Mouse (Mus musculus) splenic B cell, adult 2 months (primary cell): ENCODE data around the gene Letmd1.
"Not testable (repeated sequence)": the region's sequence is repeated elsewhere in the genome, so short reads cannot be mapped to it uniquely, and the experiment has no call there.

Experiments used
- DNase-seq: peaks from one replicate; pipeline ENCODE4 v3.0.0-alpha.2; 2011; ENCODE audit warnings: low read depth, low spot score
- H3K27me3 ChIP-seq: 2 replicates; pipeline ENCODE4 v1.6.1; 2012; ENCODE audit warnings: mild to moderate bottlenecking, low read length, moderate library complexity, mixed read lengths; ENCODE audit not compliant: control insufficient read depth, poor library complexity, insufficient read depth, severe bottlenecking
- H3K36me3 ChIP-seq: 2 replicates; pipeline ENCODE4 v1.6.1; 2012; ENCODE audit warnings: mild to moderate bottlenecking, low read length, moderate library complexity, mixed read lengths; ENCODE audit not compliant: control insufficient read depth, poor library complexity, insufficient read depth, severe bottlenecking

The Letmd1 gene

DNA sequence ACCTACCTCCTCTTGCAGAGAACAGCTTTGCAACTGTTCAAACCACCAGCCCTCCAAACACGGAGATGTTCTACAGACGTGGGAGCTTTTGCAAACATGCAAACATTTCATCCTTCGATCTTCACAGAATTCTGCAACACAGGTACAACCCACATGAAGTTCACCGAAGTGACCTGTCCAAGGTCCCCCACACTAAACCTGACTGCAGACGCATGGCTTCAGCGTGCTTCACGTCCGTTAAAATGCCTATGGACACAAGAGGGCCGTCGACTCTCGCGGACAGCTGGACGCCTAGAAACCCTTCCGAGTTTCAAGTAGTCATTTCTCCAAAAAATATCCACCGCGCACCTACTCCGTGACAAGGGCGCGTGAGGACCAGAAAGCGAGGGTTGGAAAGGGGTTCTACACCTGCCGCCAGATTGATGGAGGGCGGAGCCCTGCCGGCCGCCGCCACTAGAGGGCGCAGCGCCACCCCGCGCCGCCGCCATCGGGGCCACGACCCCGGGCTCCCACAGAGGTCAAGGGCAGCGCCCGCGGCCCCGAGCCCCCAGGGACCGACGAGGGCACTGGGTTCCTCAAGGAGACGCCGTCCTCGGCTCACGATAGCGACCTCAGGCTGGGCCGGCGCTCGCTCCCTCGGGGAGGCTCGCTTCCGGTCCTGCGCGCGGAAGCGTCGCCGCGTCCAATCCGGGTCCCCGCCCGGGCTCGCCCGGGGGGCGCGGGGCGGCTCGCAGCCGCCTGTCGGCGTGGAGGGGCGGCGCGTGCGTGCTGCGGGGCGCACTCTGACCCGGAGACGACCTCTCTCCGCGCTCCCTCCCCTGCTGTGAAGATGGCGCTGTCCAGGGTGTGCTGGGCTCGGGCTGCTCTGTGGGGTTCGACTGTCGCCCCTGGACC lies at the start of gene Letmd1:
Gene Letmd1, plus strand, starts transcription at position 729 of the 894 bp plus-strand sequence.
- DNase-seq, result peak; percentile 91
- H3K36me3 ChIP-seq, result no peaks in the 10 kb centered on the region; the same call in 1 of the 2 replicates
- H3K27me3 ChIP-seq, result no peaks in the 10 kb centered on the region

DNA sequence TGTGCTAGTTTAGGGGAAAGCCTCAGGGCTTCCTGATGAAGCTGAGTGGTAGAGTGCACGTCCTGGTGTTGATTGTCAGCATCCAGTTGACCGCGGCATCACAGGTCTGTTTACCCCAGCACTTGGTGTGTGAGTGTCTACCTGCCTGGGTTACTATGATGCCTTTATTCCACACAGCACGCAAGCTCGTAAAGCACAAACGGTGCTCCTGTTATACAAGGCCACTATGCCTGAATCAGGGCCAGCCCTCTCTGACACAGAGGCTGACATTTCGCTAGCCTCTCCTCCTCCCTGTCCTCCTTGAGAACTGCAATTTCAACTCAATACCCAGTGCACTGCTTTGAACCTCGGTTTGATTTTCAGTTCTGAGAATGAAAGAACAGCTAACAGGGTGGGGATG lies 49.5 kb upstream of the Letmd1 start:
- no peak for DNase-seq
- no peaks in the 10 kb centered on the region for H3K27me3 ChIP-seq
- H3K36me3 ChIP-seq, result no peaks in the 10 kb centered on the region

DNA sequence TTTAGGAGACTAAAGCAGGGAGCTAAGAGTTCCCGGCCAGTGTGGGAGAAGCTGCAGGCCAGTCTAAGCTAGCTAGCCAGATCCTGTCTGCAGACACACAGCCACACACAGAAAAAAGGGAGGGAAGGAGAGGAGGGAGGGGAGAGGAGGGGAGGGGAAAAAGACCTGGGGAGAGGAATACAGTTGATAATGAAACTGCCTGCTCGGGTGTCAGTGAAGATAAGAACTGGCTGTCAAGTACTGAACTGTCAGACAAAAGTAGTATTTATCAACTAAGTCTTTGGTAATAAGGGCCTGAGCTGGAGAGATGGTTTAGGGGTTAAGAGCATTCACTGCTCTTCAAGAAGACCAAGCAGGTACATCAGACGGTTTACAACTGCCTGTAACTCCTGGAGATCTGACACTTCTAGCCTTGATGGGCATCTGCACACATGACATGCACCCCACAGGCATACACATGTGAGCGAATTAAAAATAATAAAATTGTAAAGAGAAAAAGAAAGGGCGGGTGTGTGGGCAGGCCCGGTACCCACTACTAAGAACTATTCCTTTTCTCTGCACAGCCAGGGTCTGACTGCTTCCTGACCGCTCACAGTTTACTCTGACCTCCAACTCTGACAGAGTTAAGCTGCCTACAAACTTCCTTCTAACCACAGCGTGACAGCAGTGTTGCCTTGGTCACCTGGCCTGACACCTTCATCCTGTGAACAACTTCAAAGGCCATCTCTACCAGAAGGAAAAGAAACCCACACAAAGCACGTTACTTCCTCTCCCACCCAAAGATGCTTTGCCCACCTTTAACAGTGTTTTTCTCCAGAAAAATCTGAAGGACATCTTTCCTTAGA lies 48.7 kb upstream of the Letmd1 start:
- DNase-seq, result peak; percentile 16
- Histone ChIP-seq H3K27me3 (no peaks in the 10 kb centered on the region; the same call in 1 of the 2 replicates), H3K36me3 (no peaks in the 10 kb centered on the region)

DNA sequence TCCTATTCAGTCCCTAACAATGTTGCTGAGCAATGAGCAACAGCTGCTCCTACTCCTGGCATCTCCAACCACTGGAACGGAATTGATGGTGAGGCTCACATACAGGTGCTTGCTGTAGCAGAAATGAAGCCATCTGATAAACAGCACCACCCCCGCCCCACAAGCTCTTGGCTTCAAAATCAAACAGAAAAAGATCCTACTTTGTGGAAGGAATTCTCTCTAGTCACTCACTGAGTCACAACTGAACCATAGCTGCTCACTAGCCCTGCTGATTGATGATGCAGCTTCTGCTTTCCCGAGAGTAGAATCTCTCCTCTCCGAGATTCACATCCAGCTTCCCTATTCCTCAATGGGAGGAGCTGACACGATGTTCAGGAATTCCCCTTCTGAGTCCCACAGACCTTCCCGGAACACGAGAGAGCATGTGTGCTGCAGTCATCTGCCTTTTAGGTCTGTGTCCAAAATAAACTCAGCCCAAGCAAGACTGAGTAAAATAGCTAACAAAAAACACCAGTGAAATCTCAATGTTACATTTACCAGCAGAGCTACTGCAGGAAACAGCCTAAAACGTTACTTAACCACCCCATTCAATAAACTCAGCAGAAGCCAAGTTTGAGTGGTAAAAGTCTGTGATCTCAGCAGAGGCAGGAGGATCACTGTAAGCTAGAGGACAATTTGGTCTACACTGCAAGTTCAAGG lies 47.6 kb upstream of the Letmd1 start:
- peak; percentile 13 for DNase-seq

DNA sequence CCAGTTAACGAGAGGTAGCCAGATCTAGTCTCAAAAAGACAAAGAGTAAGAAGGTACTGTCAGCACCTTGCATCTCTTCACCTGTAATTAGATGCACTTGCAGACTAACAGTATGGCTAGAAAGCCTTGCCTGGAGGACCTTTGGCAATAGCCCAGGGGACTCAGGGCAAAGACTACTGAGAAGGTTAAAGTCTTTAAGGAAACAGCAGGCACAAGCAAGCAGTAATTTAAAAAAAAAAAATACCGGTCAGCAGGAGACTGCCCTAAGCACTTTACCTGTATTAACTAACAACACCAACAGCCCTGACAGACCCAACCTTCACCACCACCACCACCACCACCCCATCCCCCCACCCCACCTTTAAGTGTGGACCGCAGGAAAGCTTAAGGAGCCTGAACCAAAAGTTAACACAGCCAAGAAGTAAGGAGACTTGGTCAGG lies 47.0 kb upstream of the Letmd1 start, which contains the start of gene Gm5475:
Gene Gm5475, plus strand, starts transcription at position 390 of the 440 bp plus-strand sequence.
- not testable (repeated sequence) for H3K27me3 ChIP-seq, H3K36me3 ChIP-seq, DNase-seq

More for the DNA sequence above, 47.6 kb upstream of the Letmd1 start:
- no peaks in the 10 kb centered on the region; the same call in 1 of the 2 replicates for H3K27me3 ChIP-seq
- no peaks in the 10 kb centered on the region for H3K36me3 ChIP-seq

DNA sequence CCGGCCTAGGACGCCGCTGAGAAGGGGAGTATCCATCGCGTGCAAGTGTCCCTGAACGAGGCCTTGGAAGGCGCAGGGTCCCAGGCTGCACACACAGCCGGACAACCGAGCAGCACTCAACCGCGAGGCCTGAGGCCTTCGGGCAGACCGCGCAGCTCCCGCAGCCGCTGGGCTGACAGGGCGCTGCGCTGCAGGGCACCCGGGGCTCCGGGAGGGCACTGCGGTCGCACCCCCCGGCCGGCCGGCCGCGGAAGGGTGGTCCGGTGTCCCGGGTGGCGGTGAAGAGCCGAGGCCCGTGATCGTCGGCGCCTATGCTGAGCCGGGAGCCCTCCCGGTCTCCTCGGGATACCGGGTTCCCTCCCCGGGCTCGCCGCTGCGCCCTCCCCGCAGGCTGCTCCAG lies 46.3 kb upstream of the Letmd1 start:
- no peaks in the 10 kb centered on the region for H3K36me3 ChIP-seq
- no peak for DNase-seq
- no peaks in the 10 kb centered on the region; the same call in 1 of the 2 replicates for H3K27me3 ChIP-seq

DNA sequence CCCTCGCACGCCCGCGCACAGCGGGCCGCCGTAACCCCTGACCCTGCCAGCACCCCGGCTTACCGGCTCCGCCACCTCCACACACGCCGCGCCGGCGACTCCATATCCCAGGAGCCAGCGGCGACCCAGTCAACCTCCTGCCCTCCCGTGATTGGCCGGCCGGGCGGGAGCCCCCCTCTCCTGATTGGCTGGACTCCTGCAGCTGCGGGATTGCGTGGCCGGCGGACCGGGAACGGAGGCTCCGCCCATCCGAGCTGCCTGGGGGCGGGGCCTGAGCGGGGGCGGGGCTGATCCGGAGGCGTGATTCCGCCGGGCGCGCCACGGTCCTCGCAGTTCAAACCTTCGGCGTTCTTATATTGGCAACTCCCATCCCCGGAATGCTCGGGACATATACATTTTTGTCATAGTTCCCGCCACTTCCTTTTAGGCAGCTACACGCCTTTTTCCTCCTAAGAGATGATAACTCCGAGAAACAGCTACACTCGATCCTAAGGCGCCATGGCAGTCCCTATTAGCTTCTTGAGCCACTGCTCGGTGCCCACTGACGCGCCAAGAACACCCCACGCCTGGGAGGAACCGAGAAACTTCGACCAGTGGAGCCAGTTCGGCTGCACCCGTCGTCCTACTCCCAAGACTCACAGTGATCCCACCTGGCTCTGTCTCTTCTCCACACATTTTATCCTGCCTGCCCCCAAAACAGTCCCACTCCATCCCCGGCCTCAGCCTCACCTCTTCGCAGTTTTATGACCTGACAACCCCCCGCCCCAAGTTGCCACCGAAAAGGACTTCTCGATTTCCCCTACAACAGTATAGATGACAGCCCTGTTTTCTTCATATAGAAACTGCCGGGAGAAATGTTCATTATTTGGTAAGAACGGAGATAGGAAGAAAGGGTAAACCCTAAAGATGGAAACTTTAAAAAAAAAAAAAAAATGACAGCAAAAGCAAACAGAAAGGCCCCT lies 45.6 kb upstream of the Letmd1 start:
- Histone ChIP-seq H3K36me3 (no peaks in the 10 kb centered on the region), H3K27me3 (no peaks in the 10 kb centered on the region; the same call in 1 of the 2 replicates)
- DNase-seq, result peak; percentile 92

DNA sequence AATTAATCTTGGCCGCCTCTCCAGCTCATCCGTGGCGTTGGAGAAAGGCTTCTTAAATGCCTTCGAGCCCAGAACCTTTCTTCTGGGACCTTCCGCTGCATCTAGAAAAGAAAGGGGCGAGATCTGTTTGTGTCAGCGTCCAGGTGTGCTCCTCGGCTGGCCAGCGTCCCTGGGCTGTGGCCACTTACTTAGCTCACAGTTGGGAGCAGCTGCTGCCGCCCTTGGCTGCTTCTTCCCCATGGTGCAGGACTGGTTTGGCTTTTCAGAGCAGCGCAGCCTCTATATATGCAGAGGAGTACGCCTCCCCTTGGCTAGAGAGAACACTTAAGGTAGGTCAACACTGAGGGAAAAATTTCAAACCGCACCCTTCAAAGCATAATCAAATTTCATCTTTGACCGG lies 44.9 kb upstream of the Letmd1 start:
- no peaks in the 10 kb centered on the region for H3K36me3 ChIP-seq
- peak; percentile 32 for DNase-seq
- no peaks in the 10 kb centered on the region; the same call in 1 of the 2 replicates for H3K27me3 ChIP-seq

DNA sequence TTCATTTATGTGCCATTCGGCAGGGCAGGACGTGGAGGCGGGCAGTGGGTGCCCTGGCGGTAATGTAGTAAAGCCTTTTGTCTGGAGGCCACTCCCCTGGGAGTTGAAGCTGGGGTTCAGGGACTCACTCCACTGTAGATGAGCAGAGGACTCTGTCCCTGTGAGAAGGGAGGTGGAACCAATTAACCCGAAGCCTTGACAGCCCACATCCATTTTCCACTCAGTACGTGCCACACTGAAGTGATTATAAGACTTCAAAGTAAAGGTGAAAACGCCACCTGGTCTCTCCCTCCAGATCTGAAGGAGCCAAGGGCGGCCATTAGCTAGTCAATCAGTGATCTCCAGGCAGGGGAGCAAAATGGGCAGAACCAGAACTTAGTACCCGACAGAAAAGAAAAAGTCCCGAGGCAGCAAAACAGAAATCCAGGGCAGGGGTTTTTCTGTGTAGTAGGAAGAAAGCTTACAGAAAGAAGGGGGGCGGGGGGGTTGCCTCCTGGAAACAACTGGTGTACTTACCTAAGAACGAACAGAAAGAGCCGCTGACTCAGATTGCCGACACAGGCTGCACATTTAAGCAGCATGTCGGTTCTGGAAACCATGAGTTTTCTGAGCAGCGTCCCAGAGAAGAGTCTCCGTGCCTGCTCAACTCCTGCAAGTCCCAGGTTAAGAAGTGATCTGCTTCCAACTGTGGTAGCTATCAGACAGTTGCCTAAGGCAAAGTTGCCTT lies 44.3 kb upstream of the Letmd1 start, which contains the start of gene Slc11a2:
Gene Slc11a2, minus strand, starts transcription at position 677 of the 727 bp plus-strand sequence.
- no peaks in the 10 kb centered on the region for H3K36me3 ChIP-seq
- no peaks in the 10 kb centered on the region; the same call in 1 of the 2 replicates for H3K27me3 ChIP-seq
- DNase-seq, result peak; percentile 54

DNA sequence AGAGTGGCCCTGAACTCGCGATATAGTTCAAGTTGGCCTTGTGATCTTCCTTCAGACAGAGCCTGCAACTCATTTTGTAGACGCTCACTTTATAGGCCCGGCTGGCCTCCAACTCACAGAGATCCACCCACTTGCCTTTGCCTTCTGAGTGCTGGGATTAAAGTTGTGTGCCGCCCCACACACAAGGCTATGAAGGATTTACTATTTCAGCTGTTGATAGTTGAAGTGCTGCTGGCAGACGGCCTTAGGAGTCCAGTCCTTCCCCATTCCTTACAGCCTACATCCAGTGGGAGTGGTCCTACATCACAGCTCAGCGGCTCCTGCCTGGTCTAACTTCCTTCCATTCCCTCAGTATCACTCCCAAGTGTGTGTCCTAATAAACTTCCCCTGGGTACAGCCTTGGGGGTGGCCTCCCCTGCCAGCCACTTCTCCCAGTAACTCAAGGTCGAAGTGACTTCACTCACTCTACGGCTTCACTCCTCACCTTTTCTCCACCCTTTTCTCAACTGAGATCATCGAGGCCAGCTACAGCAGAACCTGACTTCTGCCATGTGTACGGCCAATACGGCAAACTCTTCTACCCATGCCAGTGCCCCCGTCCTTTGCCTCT lies 40.4 kb upstream of the Letmd1 start:
- Histone ChIP-seq H3K27me3 (no peaks in the 10 kb centered on the region; the same call in 1 of the 2 replicates), H3K36me3 (no peaks in the 10 kb centered on the region)
- DNase-seq, result no peak

DNA sequence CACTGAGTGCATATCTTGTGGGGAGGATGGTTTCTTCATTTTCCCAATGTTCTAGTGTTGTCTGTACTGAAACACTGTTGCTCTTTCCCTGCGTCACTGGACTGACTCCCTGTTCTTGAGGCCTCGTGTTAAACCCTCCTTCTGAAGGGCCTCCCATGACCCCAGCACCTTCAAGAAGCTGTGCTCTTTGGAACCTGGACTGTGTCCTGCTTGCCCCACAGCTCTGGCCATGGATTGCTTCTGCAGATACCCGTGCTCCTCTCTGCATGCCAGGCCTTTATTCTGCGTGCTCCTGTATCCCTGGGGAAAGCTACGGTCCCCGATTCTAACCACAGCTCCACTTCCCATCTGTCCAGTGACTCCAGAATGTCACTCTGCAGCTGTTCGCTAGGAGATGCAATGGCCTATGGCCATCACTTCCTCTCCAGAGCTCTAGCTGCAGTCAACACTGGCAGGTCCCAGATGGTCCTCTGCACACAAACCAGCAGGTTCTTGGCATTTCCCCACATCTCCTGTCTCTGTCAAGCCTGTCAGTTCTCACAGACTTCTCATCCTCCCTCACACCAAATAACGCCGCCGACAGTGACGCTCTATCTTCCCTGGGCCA lies 38.8 kb upstream of the Letmd1 start:
- Histone ChIP-seq H3K27me3 (no peaks in the 10 kb centered on the region), H3K36me3 (no peaks in the 10 kb centered on the region)
- no peak for DNase-seq

DNA sequence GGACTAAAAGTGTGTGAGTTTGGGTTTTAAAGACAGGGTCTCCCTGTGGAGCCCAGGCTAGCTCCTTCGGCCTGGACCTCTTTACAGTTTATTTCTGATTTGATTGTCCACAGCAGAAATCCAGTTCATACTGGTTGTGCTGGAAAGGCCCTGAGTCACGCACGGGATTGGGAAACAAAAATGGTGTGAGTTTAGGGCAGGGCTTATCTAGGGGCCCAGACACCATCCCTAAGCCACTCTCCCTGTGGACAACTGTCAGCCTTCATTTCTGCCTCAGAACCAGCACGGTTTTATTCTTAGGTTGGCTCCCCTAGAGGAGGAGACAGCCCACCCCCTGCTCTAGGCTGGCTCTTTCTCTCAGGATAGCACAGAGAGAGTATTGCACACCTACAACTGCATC lies 35.6 kb upstream of the Letmd1 start:
- H3K36me3 ChIP-seq, result no peaks in the 10 kb centered on the region
- DNase-seq, result no peak

More for the DNA sequence above, 35.6 kb upstream of the Letmd1 start:
- H3K27me3 ChIP-seq, result no peaks in the 10 kb centered on the region
